Mouse (Mus musculus): ENCODE data around the gene 9830107B12Rik. TPM values are rescaled to one million over a fixed set of nuclear protein-coding genes. Genes with fewer than 3 reads are reported as not detected.
A peak's percentile ranks its signal among the peaks of the same experiment; 100 is the strongest.
"Not testable (repeated sequence)": the region's sequence is repeated elsewhere in the genome, so short reads cannot be mapped to it uniquely, and the experiment has no call there.

9830107B12Rik gene
- polyA plus RNA-seq (2012; rRNA removed) = not detected in 2 replicates

DNA sequence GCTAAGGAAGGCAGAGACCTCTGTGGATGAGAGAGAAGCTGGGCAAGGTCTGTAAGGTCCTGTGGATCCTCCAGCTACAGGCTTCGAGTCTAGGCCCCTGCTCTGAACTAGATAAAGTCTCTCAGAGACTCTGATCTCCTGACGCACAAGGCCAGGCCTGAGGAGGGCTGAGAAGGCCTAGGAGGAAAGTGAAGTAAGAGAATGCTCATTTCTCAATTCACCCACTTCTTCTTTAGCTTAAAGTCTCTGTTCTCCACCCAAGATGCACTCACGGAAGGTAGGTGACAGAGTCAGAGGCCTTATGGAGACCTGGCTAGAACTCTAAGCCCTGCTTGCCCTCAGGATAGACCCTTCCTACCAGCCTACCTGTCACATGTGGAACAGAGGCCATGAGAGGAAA, at the start of gene 9830107B12Rik:
Gene 9830107B12Rik, minus strand, starts transcription at position 149 of the 400 bp plus-strand sequence.
- Histone ChIP-seq H3K4me1 (ENCODE audit: control insufficient read depth, insufficient read depth, low read length) (no peaks in the 10 kb centered on the region), H3K27ac (ENCODE audit: insufficient read depth, low read depth, low read length) (no peak within 1 kb of the TSS), H3K27me3 (replicated peaks; ENCODE audit: control insufficient read depth, insufficient read depth, low read length) (no peaks in the 10 kb centered on the region), H3K36me3 (ENCODE audit: control insufficient read depth, insufficient read depth, low read length) (no peaks in the 10 kb centered on the region), H3K4me3 (ENCODE audit: insufficient read depth, low read depth, low read length) (no peak within 1 kb of the TSS)
- 79% methylated on average over 3 of the region's 3 CpGs for WGBS
- TF ChIP-seq CTCF (conservative IDR thresholded peaks at IDR 0.05; ENCODE audit: insufficient read depth, insufficient read length, low read depth, low read length) (no peak), POLR2A (IDR thresholded peaks at IDR 0.05; ENCODE audit: low read depth, low read length) (no peak)
- DNase-seq = no peak

DNA sequence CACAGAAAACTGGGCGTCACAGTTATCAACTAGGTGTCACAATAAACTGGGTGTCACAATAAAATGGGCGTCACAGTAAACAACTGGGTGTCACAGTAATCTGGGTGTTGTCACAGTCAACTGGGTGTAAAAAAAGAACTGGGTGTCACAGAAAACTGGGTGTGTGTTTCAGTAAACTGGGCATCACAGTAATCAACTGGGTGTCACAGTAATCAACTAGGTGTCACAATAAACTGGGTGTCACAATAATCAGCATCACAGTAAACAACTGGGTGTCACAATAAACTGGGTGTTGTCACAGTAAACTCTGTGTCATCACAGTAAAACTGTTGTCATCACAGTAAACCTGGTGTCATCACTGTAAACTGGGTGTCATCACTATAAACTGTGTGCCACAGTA, 46.3 kb upstream of the 9830107B12Rik start:
- Histone ChIP-seq H3K27ac (ENCODE audit: insufficient read depth, low read depth, low read length) (no peak overlapping the region), H3K36me3 (ENCODE audit: control insufficient read depth, insufficient read depth, low read length) (no peaks in the 10 kb centered on the region), H3K4me1 (ENCODE audit: control insufficient read depth, insufficient read depth, low read length) (no peaks in the 10 kb centered on the region), H3K27me3 (replicated peaks; ENCODE audit: control insufficient read depth, insufficient read depth, low read length) (no peaks in the 10 kb centered on the region), H3K4me3 (ENCODE audit: insufficient read depth, low read depth, low read length) (no peak overlapping the region)
- DNase-seq = no peak
- TF ChIP-seq CTCF (conservative IDR thresholded peaks at IDR 0.05; ENCODE audit: insufficient read depth, insufficient read length, low read depth, low read length) (no peak), POLR2A (IDR thresholded peaks at IDR 0.05; ENCODE audit: low read depth, low read length) (no peak)
- 72% methylated on average over 2 of the region's 2 CpGs for WGBS

DNA sequence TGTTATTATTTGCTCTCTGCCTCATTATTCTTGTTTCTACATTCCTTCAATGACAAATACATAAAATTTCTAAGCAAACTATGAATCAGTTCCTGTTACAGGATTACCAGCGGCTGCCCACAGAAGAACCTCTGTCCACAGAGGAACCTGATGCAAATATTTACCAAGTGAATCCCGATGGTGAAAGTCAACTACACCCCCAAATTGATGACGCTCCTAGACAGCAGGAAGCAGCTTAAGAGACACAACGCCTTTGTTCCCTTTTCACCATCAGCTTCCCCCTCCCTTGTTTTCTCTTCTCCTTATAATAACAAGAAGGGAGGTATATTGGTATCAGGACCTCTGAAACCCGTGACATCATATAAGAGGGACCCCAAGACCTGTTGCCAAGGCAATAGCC, 39.2 kb upstream of the 9830107B12Rik start:
- 55% methylated on average over 5 of the region's 5 CpGs for WGBS
- Histone ChIP-seq H3K27ac (ENCODE audit: insufficient read depth, low read depth, low read length) (no peak overlapping the region), H3K4me3 (ENCODE audit: insufficient read depth, low read depth, low read length) (no peak overlapping the region), H3K36me3 (ENCODE audit: control insufficient read depth, insufficient read depth, low read length) (no peaks in the 10 kb centered on the region), H3K27me3 (replicated peaks; ENCODE audit: control insufficient read depth, insufficient read depth, low read length) (no peaks in the 10 kb centered on the region; the same call in 1 of the 2 replicates), H3K4me1 (ENCODE audit: control insufficient read depth, insufficient read depth, low read length) (no peaks in the 10 kb centered on the region)
- DNase-seq = peak; percentile 5
- no peak for TF ChIP-seq POLR2A (IDR thresholded peaks at IDR 0.05; ENCODE audit: low read depth, low read length)

DNA sequence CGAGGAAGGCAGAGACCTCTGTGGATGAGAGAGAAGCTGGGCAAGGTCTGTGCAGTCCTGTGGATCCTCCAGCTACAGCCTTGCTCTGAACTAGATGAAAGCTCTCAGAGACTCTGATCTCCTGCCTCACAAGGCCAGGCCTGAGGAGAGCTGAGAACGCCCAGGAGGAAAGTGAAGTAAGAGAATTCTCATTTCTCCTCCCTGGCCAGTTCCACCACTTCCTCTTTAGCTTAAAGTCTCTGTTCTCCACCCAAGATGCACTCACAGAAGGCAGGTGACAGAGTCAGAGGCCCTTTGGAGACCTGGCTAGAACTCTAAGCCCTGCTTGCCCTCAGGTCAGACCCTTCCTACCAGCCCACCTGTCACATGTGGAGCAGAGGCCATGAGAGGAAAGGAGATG, 21.0 kb upstream of the 9830107B12Rik start, which contains the start of gene A530064D06Rik:
Gene A530064D06Rik, minus strand, starts transcription at position 173 of the 400 bp plus-strand sequence.
- DNase-seq; H3K27me3 ChIP-seq (replicated peaks; ENCODE audit: control insufficient read depth, insufficient read depth, low read length); H3K36me3 ChIP-seq (ENCODE audit: control insufficient read depth, insufficient read depth, low read length); H3K27ac ChIP-seq (ENCODE audit: insufficient read depth, low read depth, low read length); H3K4me3 ChIP-seq (ENCODE audit: insufficient read depth, low read depth, low read length); H3K4me1 ChIP-seq (ENCODE audit: control insufficient read depth, insufficient read depth, low read length): not testable (repeated sequence)
- 59% methylated on average over 2 of the region's 2 CpGs for WGBS

DNA sequence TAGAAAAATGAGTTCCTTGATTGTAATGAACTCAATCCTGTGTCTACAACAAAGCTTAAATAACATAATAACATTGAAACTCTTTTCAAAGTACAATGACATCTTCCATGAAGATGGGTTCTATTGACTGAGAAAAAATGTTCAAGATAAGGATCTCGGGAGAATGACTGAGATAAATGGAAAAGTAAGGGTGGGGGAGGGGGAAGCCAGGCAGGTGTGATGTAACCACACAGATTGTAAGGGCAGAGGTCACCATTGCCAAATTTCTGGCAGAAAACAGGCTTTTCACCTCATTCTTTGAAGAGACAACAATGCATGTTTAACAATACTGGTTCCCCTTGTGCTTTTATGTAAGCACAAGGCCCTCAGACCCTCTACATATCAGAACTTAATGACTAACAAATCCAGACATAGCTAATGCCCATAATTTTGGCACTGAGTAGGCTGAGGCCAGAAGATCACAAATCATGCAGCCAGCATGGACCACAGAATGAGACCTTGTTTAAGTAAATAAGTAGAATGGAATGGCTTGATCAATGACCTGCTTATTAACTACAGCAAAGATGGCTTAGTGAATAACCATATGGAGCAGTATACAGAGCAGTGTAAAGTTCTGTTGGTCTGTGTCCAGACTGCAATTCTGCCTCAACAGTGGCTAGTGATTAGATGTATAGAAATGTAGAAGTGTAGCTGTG, 11.5 kb upstream of the 9830107B12Rik start:
- H3K4me3 ChIP-seq (ENCODE audit: insufficient read depth, low read depth, low read length) = no peak overlapping the region
- no peak for TF ChIP-seq CTCF (conservative IDR thresholded peaks at IDR 0.05; ENCODE audit: insufficient read depth, insufficient read length, low read depth, low read length)
- TF ChIP-seq POLR2A (IDR thresholded peaks at IDR 0.05; ENCODE audit: low read depth, low read length) = no peak
- WGBS = 64% methylated on average over 1 of the region's 1 CpGs
- no peak for DNase-seq
- H3K27me3 ChIP-seq (replicated peaks; ENCODE audit: control insufficient read depth, insufficient read depth, low read length) = no peaks in the 10 kb centered on the region
- no peaks in the 10 kb centered on the region for H3K36me3 ChIP-seq (ENCODE audit: control insufficient read depth, insufficient read depth, low read length)
- no peaks in the 10 kb centered on the region for H3K4me1 ChIP-seq (ENCODE audit: control insufficient read depth, insufficient read depth, low read length)
- H3K27ac ChIP-seq (ENCODE audit: insufficient read depth, low read depth, low read length) = no peak overlapping the region

DNA sequence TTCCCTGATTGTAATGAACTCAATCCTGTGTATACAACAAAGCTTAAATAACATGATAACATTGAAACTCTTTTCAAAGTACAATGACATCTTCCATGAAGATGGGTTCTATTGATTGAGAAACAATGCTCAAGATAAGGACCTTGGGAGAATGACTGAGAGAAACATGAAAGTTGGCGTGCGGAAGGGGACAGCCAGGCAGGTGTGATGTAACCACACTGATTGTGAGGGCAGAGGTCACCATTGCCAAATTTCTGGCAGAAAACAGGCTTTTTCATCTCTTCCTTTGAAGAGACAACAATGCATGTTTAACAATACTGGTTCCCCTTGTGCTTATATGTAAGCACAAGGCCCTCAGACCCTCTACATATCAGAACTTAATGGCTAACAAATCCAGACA, 13.3 kb downstream of the 9830107B12Rik start:
- Histone ChIP-seq H3K27me3 (replicated peaks; ENCODE audit: control insufficient read depth, insufficient read depth, low read length) (no peaks in the 10 kb centered on the region), H3K27ac (ENCODE audit: insufficient read depth, low read depth, low read length) (no peak overlapping the region), H3K4me3 (ENCODE audit: insufficient read depth, low read depth, low read length) (no peak overlapping the region), H3K36me3 (ENCODE audit: control insufficient read depth, insufficient read depth, low read length) (no peaks in the 10 kb centered on the region), H3K4me1 (ENCODE audit: control insufficient read depth, insufficient read depth, low read length) (no peaks in the 10 kb centered on the region)
- TF ChIP-seq CTCF (conservative IDR thresholded peaks at IDR 0.05; ENCODE audit: insufficient read depth, insufficient read length, low read depth, low read length) = no peak
- no peak for TF ChIP-seq POLR2A (IDR thresholded peaks at IDR 0.05; ENCODE audit: low read depth, low read length)
- WGBS = 88% methylated on average over 2 of the region's 2 CpGs
- no peak for DNase-seq

DNA sequence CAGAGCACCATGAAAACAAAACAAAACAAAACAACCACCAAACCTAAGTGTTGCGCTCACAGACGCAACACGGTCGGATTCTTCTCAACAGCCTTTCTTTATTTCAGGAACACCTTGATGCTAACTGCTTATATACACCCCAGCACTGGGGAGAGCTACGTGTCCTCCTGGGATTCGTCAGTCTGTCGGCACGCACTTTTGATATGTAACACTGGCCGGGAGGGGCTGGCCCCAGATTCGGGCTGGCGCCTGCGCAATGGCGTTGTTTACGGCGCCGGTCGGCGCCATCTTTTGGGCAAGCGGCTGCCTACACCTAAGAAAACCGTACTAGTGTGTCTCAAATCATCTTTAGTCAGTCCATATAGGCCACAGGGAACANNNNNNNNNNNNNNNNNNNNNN, 25.6 kb downstream of the 9830107B12Rik start:
- H3K4me1 ChIP-seq (ENCODE audit: control insufficient read depth, insufficient read depth, low read length) = no peaks in the 10 kb centered on the region
- H3K4me3 ChIP-seq (ENCODE audit: insufficient read depth, low read depth, low read length) = no peak overlapping the region
- no peak for DNase-seq
- 91% methylated on average over 20 of the region's 20 CpGs for WGBS
- no peak for TF ChIP-seq CTCF (conservative IDR thresholded peaks at IDR 0.05; ENCODE audit: insufficient read depth, insufficient read length, low read depth, low read length)
- no peak for TF ChIP-seq POLR2A (IDR thresholded peaks at IDR 0.05; ENCODE audit: low read depth, low read length)
- H3K27me3 ChIP-seq (replicated peaks; ENCODE audit: control insufficient read depth, insufficient read depth, low read length) = no peaks in the 10 kb centered on the region
- no peaks in the 10 kb centered on the region for H3K36me3 ChIP-seq (ENCODE audit: control insufficient read depth, insufficient read depth, low read length)
- H3K27ac ChIP-seq (ENCODE audit: insufficient read depth, low read depth, low read length) = no peak overlapping the region

Data from kidney, adult 2 months (tissue).